Mouse (Mus musculus) embryonic fibroblast, embryonic 13.5 days (primary cell): ENCODE measurements at regions not wholly inside any gene's neighbourhood (a gene's known extent, or its start where the extent isn't known, plus 50 kb on each side); places are given as distances from the start of the nearest gene placed in this dataset.

Experiments used
- CTCF ChIP-seq: IDR thresholded peaks from 2 replicates; pipeline ENCODE4 v1.5.1; 2011; ENCODE audit warnings: mild to moderate bottlenecking, control low read depth, low read length, moderate library complexity, borderline replicate concordance; ENCODE audit not compliant: insufficient read depth
- POLR2A ChIP-seq: IDR thresholded peaks from 2 replicates; pipeline ENCODE4 v1.6.1; 2011; ENCODE audit warnings: low read depth, mild to moderate bottlenecking, control low read depth, low read length, moderate library complexity

DNA sequence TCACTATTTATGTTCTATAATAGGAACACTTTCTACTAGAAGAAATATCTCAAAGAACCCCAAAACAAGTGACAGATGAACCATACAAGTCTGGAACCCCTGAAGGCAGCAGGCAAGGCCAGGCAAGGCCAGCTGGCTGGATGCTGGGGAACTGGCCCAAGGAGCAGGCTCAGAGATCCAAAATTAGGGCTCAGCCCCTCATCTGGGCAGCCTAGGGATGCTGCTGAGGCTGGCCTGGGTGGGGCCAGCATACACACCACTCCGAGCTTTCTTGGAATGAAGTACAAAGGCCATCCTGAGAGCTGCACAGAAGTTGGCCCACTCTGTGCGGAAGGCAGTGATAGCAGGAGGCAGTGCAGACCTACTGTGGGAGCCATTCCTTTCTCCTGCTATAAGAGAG is 59.4 kb upstream of the Col5a1 start:
- no peak for TF ChIP-seq CTCF
- no peak for TF ChIP-seq POLR2A
